Mouse (Mus musculus): ENCODE data around the gene Angptl4.

GRCm38 (mm10) chr17:33783408-33783807, 1.8 kb upstream of the Angptl4 start:
- TF ChIP-seq POLR2A (IDR thresholded peaks at IDR 0.05; ENCODE audit: low read depth, low read length) (no peak), POLR2AphosphoS2 (IDR thresholded peaks at IDR 0.05; ENCODE audit: low read depth, low read length) (no peak), CTCF (conservative IDR thresholded peaks at IDR 0.05 in 1 of 2, IDR thresholded peaks at IDR 0.05 in 1 of 2; ENCODE audit: low read depth in 2 of 2, low read length in 2 of 2) (no peak), CHD1 (IDR thresholded peaks at IDR 0.05; ENCODE audit: low read depth, low read length) (no peak), ZKSCAN1 (IDR thresholded peaks at IDR 0.05; ENCODE audit: borderline replicate concordance, low read depth, low read length) (no peak), ETS1 (conservative IDR thresholded peaks at IDR 0.05; ENCODE audit: low read depth, low read length) (no peak), ZNF384 (IDR thresholded peaks at IDR 0.05; ENCODE audit: low read depth, low read length) (no peak), NRF1 (IDR thresholded peaks at IDR 0.05; ENCODE audit: low read depth, low read length) (no peak), RAD21 (IDR thresholded peaks at IDR 0.05; ENCODE audit: low read depth, low read length) (no peak), ZMIZ1 (IDR thresholded peaks at IDR 0.05; ENCODE audit: low read depth, low read length) (no peak)
